Mouse (Mus musculus): ENCODE measurements around the gene Eef2k. TPM values are rescaled to one million over a fixed set of nuclear protein-coding genes. Genes with fewer than 3 reads are reported as not detected.
"Not testable (repeated sequence)": the region's sequence is repeated elsewhere in the genome, so short reads cannot be mapped to it uniquely, and the experiment has no call there.

Eef2k gene
- polyA plus RNA-seq, 1 experiment, result 9.3 TPM

DNA sequence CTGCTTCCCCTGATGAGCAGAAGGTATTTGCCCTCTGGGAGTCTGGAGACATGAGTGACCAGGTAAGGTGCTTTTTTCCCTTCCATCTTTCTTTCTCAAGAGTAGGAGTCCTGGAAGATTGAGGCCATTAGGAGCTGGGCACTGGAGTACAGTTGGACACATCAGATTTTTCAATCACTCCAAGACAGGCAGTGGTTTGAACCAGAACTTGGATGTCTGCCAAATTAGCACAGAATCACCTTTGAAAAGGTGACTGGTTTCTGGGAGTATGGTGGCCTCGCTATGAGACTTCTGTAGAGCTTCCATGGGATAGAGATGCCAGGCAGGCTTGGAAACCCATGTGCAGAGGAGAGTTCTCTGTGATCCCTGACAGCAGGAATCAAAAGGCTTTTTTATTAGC lies 99.9 kb downstream of the Eef2k start:
- H3K36me3 ChIP-seq (ENCODE audit: control insufficient read depth, insufficient read depth, low read length, poor library complexity, severe bottlenecking), result peaks cover 63% of the 10 kb centered on the region
- H3K27ac ChIP-seq (ENCODE audit: insufficient read depth, low read length), result no peak overlapping the region
- H3K9ac ChIP-seq (ENCODE audit: low read depth, poor library complexity, severe bottlenecking), result no peak overlapping the region
- no peak overlapping the region for H3K4me3 ChIP-seq (ENCODE audit: low read depth, low read length)
- no peaks in the 10 kb centered on the region for H3K9me3 ChIP-seq (replicated peaks; ENCODE audit: control insufficient read depth, insufficient read depth, low read length, poor library complexity, severe bottlenecking)
- H3K27me3 ChIP-seq (ENCODE audit: control insufficient read depth, insufficient read depth, low read length, poor library complexity, severe bottlenecking), result no peaks in the 10 kb centered on the region
- H3K4me1 ChIP-seq (ENCODE audit: control insufficient read depth, insufficient read depth, low read length), result no peaks in the 10 kb centered on the region
- no peak for TF ChIP-seq EP300 (IDR thresholded peaks at IDR 0.05; ENCODE audit: insufficient read depth, low read depth, low read length)
- TF ChIP-seq CTCF (IDR thresholded peaks at IDR 0.05; ENCODE audit: low read depth, low read length), result no peak
- no peak for TF ChIP-seq POLR2A (IDR thresholded peaks at IDR 0.05; ENCODE audit: insufficient read depth, low read length)

DNA sequence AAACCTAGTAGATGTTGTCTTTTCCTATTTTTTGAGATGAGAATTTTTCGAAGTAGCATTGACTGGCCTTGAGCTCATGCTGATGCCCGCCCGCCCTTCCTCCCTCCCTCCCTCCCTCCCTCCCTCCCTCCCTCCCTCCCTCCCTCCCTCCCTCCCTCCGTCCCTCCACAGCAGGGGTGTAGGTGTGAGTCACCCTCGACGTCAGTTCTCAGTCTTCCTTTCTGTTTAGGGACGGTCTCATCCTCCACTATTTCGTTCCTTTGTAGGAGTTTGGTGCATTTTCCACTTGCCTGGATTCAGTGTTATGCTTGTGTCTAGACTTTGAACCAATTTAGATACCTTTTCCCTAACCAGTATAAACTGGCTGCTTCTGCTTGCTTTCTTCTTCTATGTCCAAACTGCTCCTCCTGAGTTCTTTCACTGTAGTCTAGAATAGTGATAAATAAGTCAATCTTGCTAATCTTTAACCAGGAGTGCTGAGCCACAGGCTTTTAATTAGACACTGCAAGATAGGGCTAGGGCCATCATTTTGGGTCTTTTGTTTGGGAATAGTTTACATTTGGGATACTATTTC lies 101.4 kb downstream of the Eef2k start:
- Histone ChIP-seq H3K27ac (ENCODE audit: insufficient read depth, low read length) (no peak overlapping the region), H3K36me3 (ENCODE audit: control insufficient read depth, insufficient read depth, low read length, poor library complexity, severe bottlenecking) (peaks cover 50% of the 10 kb centered on the region), H3K4me1 (ENCODE audit: control insufficient read depth, insufficient read depth, low read length) (no peaks in the 10 kb centered on the region), H3K9ac (ENCODE audit: low read depth, poor library complexity, severe bottlenecking) (no peak overlapping the region), H3K27me3 (ENCODE audit: control insufficient read depth, insufficient read depth, low read length, poor library complexity, severe bottlenecking) (no peaks in the 10 kb centered on the region), H3K9me3 (replicated peaks; ENCODE audit: control insufficient read depth, insufficient read depth, low read length, poor library complexity, severe bottlenecking) (no peaks in the 10 kb centered on the region), H3K4me3 (ENCODE audit: low read depth, low read length) (no peak overlapping the region)
- TF ChIP-seq CTCF (IDR thresholded peaks at IDR 0.05; ENCODE audit: low read depth, low read length) (no peak), EP300 (IDR thresholded peaks at IDR 0.05; ENCODE audit: insufficient read depth, low read depth, low read length) (no peak), POLR2A (IDR thresholded peaks at IDR 0.05; ENCODE audit: insufficient read depth, low read length) (no peak)

DNA sequence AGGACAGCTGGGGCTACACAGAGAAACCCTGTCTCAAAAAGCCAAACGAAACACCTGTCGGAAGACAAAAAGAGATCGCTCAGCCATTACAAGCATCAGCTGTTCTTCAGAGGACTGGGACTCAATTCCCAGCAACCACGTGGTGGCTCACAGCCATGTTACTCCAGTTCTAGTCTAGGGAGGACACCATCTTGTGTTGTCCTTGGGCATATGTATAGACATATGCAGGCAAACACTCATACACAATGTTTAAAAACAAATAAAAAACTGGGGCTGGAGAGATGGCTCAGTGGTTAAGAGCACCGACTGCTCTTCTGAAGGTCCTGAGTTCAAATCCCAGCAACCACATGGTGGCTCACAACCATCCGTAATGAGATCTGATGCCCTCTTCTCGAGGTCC lies 111.0 kb downstream of the Eef2k start:
- not testable (repeated sequence) for H3K9me3 ChIP-seq (replicated peaks; ENCODE audit: control insufficient read depth, insufficient read depth, low read length, poor library complexity, severe bottlenecking); H3K27ac ChIP-seq (ENCODE audit: insufficient read depth, low read length); H3K27me3 ChIP-seq (ENCODE audit: control insufficient read depth, insufficient read depth, low read length, poor library complexity, severe bottlenecking); H3K4me3 ChIP-seq (ENCODE audit: low read depth, low read length); H3K9ac ChIP-seq (ENCODE audit: low read depth, poor library complexity, severe bottlenecking); H3K4me1 ChIP-seq (ENCODE audit: control insufficient read depth, insufficient read depth, low read length)
- H3K36me3 ChIP-seq (ENCODE audit: control insufficient read depth, insufficient read depth, low read length, poor library complexity, severe bottlenecking), result peaks cover 15% of the 10 kb centered on the region

Other genes starting within 250 kb of the Eef2k start
- gene Uqcrc2, start 207.7 kb upstream of the Eef2k start, polyA plus RNA-seq (2011; ENCODE audit: insufficient read depth, insufficient read length, low read depth, missing spikeins), result 274 and 293 TPM in 2 replicates
- not detected in 2 replicates for gene Pdzd9, start 172.5 kb upstream of the Eef2k start, polyA plus RNA-seq (2011; ENCODE audit: insufficient read depth, insufficient read length, low read depth, missing spikeins)
- 34.1 and 35.7 TPM in 2 replicates for gene Mosmo, start 165.2 kb upstream of the Eef2k start, polyA plus RNA-seq (2011; ENCODE audit: insufficient read depth, insufficient read length, low read depth, missing spikeins)
- not detected in 2 replicates for gene Vwa3a, start 103.5 kb upstream of the Eef2k start, polyA plus RNA-seq (2011; ENCODE audit: insufficient read depth, insufficient read length, low read depth, missing spikeins)
- gene Gm5737, start 30.5 kb upstream of the Eef2k start, polyA plus RNA-seq (2011; ENCODE audit: insufficient read depth, insufficient read length, low read depth, missing spikeins), result not detected in 2 replicates
- 35.6 and 36.0 TPM in 2 replicates for gene Polr3e, start 74.9 kb downstream of the Eef2k start, polyA plus RNA-seq (2011; ENCODE audit: insufficient read depth, insufficient read length, low read depth, missing spikeins)
- 23.2 and 24.6 TPM in 2 replicates for gene Cdr2, start 139.5 kb downstream of the Eef2k start, polyA plus RNA-seq (2011; ENCODE audit: insufficient read depth, insufficient read length, low read depth, missing spikeins)
- 2.3 TPM in 1 of 2 replicates, not detected in the other for gene Mfsd13b, start 139.7 kb downstream of the Eef2k start, polyA plus RNA-seq (2011; ENCODE audit: insufficient read depth, insufficient read length, low read depth, missing spikeins)
- 80.5 and 85.7 TPM in 2 replicates for gene Mettl9, start 191.6 kb downstream of the Eef2k start, polyA plus RNA-seq (2011; ENCODE audit: insufficient read depth, insufficient read length, low read depth, missing spikeins)
- gene Igsf6, start 231.7 kb downstream of the Eef2k start, polyA plus RNA-seq (2011; ENCODE audit: insufficient read depth, insufficient read length, low read depth, missing spikeins), result not detected in 2 replicates
- gene Otoa, start 238.8 kb downstream of the Eef2k start, polyA plus RNA-seq (2011; ENCODE audit: insufficient read depth, insufficient read length, low read depth, missing spikeins), result not detected in 2 replicates